Mouse (Mus musculus) left cerebral cortex, postnatal 25 days (tissue): ENCODE measurements at regions not wholly inside any gene's neighbourhood (a gene's known extent, or its start where the extent isn't known, plus 50 kb on each side); places are given as distances from the start of the nearest gene placed in this dataset.
A peak's percentile ranks its signal among the peaks of the same experiment; 100 is the strongest.

Experiments used
- DNase-seq, 2 experiments: peaks; one replicate each; pipeline ENCODE4 v3.0.0; 2022; ENCODE audit warnings: low spot score in 2 of 2, mixed read lengths in 1 of 2
- intact Hi-C: fragments of 180-260 bp; cut with DNase I; formaldehyde crosslinking; loops from one replicate; pipeline ENCODE4 v1.15.1; 2025

GRCm38 (mm10) chr9:86205041-86205440 is 259.7 kb downstream of the Ube2cbp start:
- DNase-seq, result peak; percentile 20 to 64
- intact Hi-C loops, result loop anchor here (5.0 kb wide), 1 partner anchor 258 kb away; no protein-coding TSS in a partner anchor

GRCm38 (mm10) chr9:86208334-86208925 is 256.3 kb downstream of the Ube2cbp start:
- intact Hi-C loops, result loop anchor here (1.0 to 5.0 kb wide), 2 partner anchors 211 to 261 kb away; no protein-coding TSS in a partner anchor
- DNase-seq, result peak; percentile 30 to 82

- DNase-seq, result no peak
- intact Hi-C loops, result no loop called here
Observed at GRCm38 (mm10) chr9:86211267-86211666, 253.5 kb downstream of the Ube2cbp start.

GRCm38 (mm10) chr9:86219669-86220068 is 245.1 kb downstream of the Ube2cbp start:
- intact Hi-C loops, result loop anchor here (1.0 kb wide), 1 partner anchor 200 kb away; no protein-coding TSS in a partner anchor

GRCm38 (mm10) chr9:86224530-86224929 is 240.2 kb downstream of the Ube2cbp start:
- intact Hi-C loops, result no loop called here
- DNase-seq, result no peak

More at GRCm38 (mm10) chr9:86219669-86220068, 245.1 kb downstream of the Ube2cbp start:
- peak; percentile 20 to 80 for DNase-seq

- intact Hi-C loops, result no loop called here
- DNase-seq, result no peak
Observed at GRCm38 (mm10) chr9:86230673-86231350, 233.9 kb downstream of the Ube2cbp start.

GRCm38 (mm10) chr9:86231692-86232091 is 233.1 kb downstream of the Ube2cbp start:
- no peak for DNase-seq
- intact Hi-C loops, result no loop called here

GRCm38 (mm10) chr9:86232174-86232573 is 232.6 kb downstream of the Ube2cbp start:
- intact Hi-C loops, result no loop called here
- no peak for DNase-seq

- DNase-seq, result peak in 1 of 2 experiments; percentile 27
- intact Hi-C loops, result no loop called here
Observed at GRCm38 (mm10) chr9:86233775-86234174, 231.0 kb downstream of the Ube2cbp start.

- no peak for DNase-seq
- intact Hi-C loops, result no loop called here
Observed at GRCm38 (mm10) chr9:86238691-86239090, 226.1 kb downstream of the Ube2cbp start.

- intact Hi-C loops, result no loop called here
- DNase-seq, result no peak
Observed at GRCm38 (mm10) chr9:86240287-86240686, 224.5 kb downstream of the Ube2cbp start.

- intact Hi-C loops, result no loop called here
- DNase-seq, result no peak
Observed at GRCm38 (mm10) chr9:86240896-86241295, 223.9 kb downstream of the Ube2cbp start.

- no peak for DNase-seq
- intact Hi-C loops, result no loop called here
Observed at GRCm38 (mm10) chr9:86250197-86250596, 214.6 kb downstream of the Ube2cbp start.

- no peak for DNase-seq
- intact Hi-C loops, result no loop called here
Observed at GRCm38 (mm10) chr9:86251331-86251730, 213.4 kb downstream of the Ube2cbp start.
